Mouse (Mus musculus) hindbrain, embryonic 13.5 days (tissue): ENCODE data around the gene Rhd. TPM values are rescaled to one million over a fixed set of nuclear protein-coding genes. Genes with fewer than 3 reads are reported as not detected.

ENCODE experiments used
- ATAC-seq: fragments of 200-750 bp; cut with Nextera tagmentation; 2 replicates; pipeline ENCODE4 v1.8.0; 2017; ENCODE audit warnings: moderate TSS enrichment; ENCODE audit not compliant: low FRiP score
- H3K27ac ChIP-seq: fragments of 300-500 bp; sonication (generic); 2 replicates; pipeline ENCODE4 v1.5.1; 2015; ENCODE audit warnings: inconsistent platforms, mild to moderate bottlenecking, moderate library complexity
- H3K27me3 ChIP-seq: fragments of 300-500 bp; sonication (generic); 2 replicates; pipeline ENCODE4 v1.6.1; 2015; ENCODE audit warnings: mild to moderate bottlenecking, inconsistent platforms
- H3K36me3 ChIP-seq: fragments of 300-500 bp; sonication (generic); 2 replicates; pipeline ENCODE4 v1.6.1; 2015; ENCODE audit warnings: mild to moderate bottlenecking, inconsistent platforms
- H3K4me1 ChIP-seq: fragments of 300-500 bp; sonication (generic); replicated peaks from 2 replicates; pipeline ENCODE4 v1.6.1; 2015; ENCODE audit warnings: inconsistent platforms
- H3K4me2 ChIP-seq: fragments of 300-500 bp; sonication (generic); 2 replicates; pipeline ENCODE4 v1.6.1; 2015; ENCODE audit warnings: inconsistent platforms, mild to moderate bottlenecking, moderate library complexity
- H3K4me3 ChIP-seq: fragments of 300-500 bp; sonication (generic); 2 replicates; pipeline ENCODE4 v1.5.1; 2015; ENCODE audit warnings: mild to moderate bottlenecking, inconsistent platforms
- H3K9ac ChIP-seq: fragments of 300-500 bp; sonication (generic); 2 replicates; pipeline ENCODE4 v1.6.1; 2015; ENCODE audit warnings: mild to moderate bottlenecking, inconsistent platforms
- H3K9me3 ChIP-seq: fragments of 300-500 bp; sonication (generic); 2 replicates; pipeline ENCODE4 v1.6.1; 2016; ENCODE audit warnings: inconsistent platforms
- WGBS: fragments of 180-500 bp; shearing (Covaris S2); methylation state at CpG from one replicate; pipeline ENCODE4 v1.1.7; 2015; 5-methylcytosine and 5-hydroxymethylcytosine counted together
- polyA plus RNA-seq: library from polyadenylated mRNA; unstranded; fragments of >200 nt; fragmentation: Nextera tagmentation; extraction: Ambion mirVana; gene quantifications from 2 replicates; pipeline ENCODE4 v1.2.1, GENCODE M21; 2015

Rhd gene
- polyA plus RNA-seq, 1 experiment from 2014 or later: 1.3 TPM

DNA sequence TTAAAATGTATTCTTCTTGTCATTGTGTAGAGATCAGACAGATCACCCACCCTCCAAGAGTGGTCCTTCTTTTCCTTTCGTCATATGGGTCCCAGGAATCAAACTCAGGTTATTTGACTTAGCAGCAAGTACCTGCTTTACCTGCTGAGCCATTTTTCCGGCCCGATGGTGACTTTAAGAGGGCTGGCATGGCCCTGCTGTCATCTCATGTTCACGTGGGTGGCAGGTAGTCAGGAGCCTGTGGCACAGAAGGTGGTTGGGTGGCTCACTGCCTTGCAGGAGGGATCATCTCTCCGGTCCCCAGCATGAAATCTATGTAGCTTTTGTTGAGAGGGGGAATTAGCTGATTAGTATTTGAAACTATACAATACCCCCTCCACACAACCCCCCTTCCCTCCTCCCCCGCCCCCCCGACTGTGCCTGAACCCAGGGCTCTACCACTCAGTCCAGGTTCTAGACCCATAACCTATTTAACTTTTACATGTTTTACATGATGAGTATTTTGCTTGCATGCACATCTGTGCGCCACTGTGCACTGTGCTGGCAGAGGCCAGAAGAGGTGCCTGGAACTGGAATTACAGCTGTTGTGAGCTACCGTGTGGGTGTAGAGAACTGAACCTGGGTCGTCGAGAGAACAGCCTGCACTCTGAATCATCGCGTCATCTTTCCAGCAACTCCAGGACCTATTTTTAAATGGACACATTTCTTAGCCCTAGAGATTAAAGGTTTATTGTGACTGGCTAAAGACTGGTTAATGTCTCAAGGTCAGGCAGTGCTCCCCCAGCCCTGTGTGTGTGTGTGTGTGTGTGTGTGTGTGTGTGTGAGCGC is 51.1 kb downstream of the Rhd start:
- peaks cover 15% of the 10 kb centered on the region for H3K36me3 ChIP-seq
- peak overlapping the region; percentile 94 for H3K4me3 ChIP-seq
- H3K27me3 ChIP-seq: no peaks in the 10 kb centered on the region
- no peaks in the 10 kb centered on the region for H3K9me3 ChIP-seq
- peaks cover 22% of the 10 kb centered on the region for H3K4me1 ChIP-seq
- peak overlapping the region; percentile 69 for H3K4me2 ChIP-seq
- H3K27ac ChIP-seq: peak overlapping the region; percentile 95; the same call in 1 of the 2 replicates
- 59% methylated on average over 14 of the region's 14 CpGs for WGBS
- peak; percentile 65 for ATAC-seq
- H3K9ac ChIP-seq: peak overlapping the region; percentile 95

GRCm38 (mm10) chr4:134917194-134917593 is 52.9 kb downstream of the Rhd start:
- no peak overlapping the region for H3K4me2 ChIP-seq
- H3K27ac ChIP-seq: no peak overlapping the region
- H3K9me3 ChIP-seq: no peaks in the 10 kb centered on the region
- peaks cover 1% of the 10 kb centered on the region; the same call in 1 of the 2 replicates for H3K36me3 ChIP-seq
- 70% methylated on average over 3 of the region's 3 CpGs for WGBS
- no peak for ATAC-seq
- H3K9ac ChIP-seq: no peak overlapping the region
- H3K4me1 ChIP-seq: peaks cover 24% of the 10 kb centered on the region
- H3K4me3 ChIP-seq: no peak overlapping the region
- no peaks in the 10 kb centered on the region for H3K27me3 ChIP-seq

GRCm38 (mm10) chr4:134918381-134918780 is 54.0 kb downstream of the Rhd start:
- 74% methylated on average over 7 of the region's 7 CpGs for WGBS
- Histone ChIP-seq H3K4me1 (peaks cover 24% of the 10 kb centered on the region), H3K36me3 (no peaks in the 10 kb centered on the region), H3K9ac (no peak overlapping the region), H3K9me3 (no peaks in the 10 kb centered on the region), H3K27me3 (no peaks in the 10 kb centered on the region), H3K4me2 (no peak overlapping the region), H3K4me3 (no peak overlapping the region), H3K27ac (no peak overlapping the region)
- no peak for ATAC-seq

GRCm38 (mm10) chr4:134919733-134920540 is 55.6 kb downstream of the Rhd start:
- 39% methylated on average over 12 of the region's 12 CpGs for WGBS

DNA sequence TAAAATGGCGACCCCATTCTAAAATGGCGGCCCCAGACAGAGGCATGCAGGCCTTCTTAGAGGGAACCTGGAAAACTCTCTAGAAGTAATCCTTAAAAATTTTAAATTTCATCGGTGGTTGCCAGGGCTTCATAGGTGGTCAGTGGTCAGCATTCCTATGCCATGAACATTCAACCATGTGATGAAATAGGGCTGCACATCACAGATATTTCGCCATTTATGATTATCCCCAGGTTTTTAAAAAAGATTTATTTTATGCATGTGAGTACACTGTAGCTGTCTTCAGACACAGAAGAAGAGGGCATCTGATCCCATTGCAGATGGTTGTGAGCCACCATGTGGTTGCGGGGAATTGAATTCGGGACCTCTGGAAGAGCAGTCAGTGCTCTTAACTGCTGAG is 56.3 kb downstream of the Rhd start:
- WGBS: 95% methylated on average over 6 of the region's 6 CpGs
- no peak overlapping the region for H3K9ac ChIP-seq
- peaks cover 19% of the 10 kb centered on the region for H3K4me1 ChIP-seq
- peaks cover 6% of the 10 kb centered on the region for H3K36me3 ChIP-seq
- H3K4me2 ChIP-seq: no peak overlapping the region
- no peak overlapping the region for H3K4me3 ChIP-seq
- no peak for ATAC-seq
- no peaks in the 10 kb centered on the region for H3K27me3 ChIP-seq
- no peaks in the 10 kb centered on the region for H3K9me3 ChIP-seq
- H3K27ac ChIP-seq: no peak overlapping the region

More at GRCm38 (mm10) chr4:134919733-134920540, 55.6 kb downstream of the Rhd start:
- 0 out of 2 replicates have a peak overlapping the region, but pooled peaks have one; percentile 8 for H3K9ac ChIP-seq
- H3K36me3 ChIP-seq: no peaks in the 10 kb centered on the region
- no peak overlapping the region for H3K4me2 ChIP-seq
- H3K27ac ChIP-seq: no peak overlapping the region
- no peaks in the 10 kb centered on the region for H3K27me3 ChIP-seq
- no peaks in the 10 kb centered on the region for H3K9me3 ChIP-seq
- peaks cover 20% of the 10 kb centered on the region for H3K4me1 ChIP-seq
- H3K4me3 ChIP-seq: no peak overlapping the region
- ATAC-seq: no peak

- no peaks in the 10 kb centered on the region for H3K27me3 ChIP-seq
- H3K36me3 ChIP-seq: peaks cover 15% of the 10 kb centered on the region
- no peak overlapping the region for H3K4me2 ChIP-seq
- no peak overlapping the region for H3K4me3 ChIP-seq
- no peak for ATAC-seq
- no peaks in the 10 kb centered on the region for H3K9me3 ChIP-seq
- 98% methylated on average over 4 of the region's 4 CpGs for WGBS
- no peak overlapping the region for H3K27ac ChIP-seq
- H3K9ac ChIP-seq: no peak overlapping the region
- H3K4me1 ChIP-seq: peaks cover 28% of the 10 kb centered on the region
Measured at GRCm38 (mm10) chr4:134921703-134922102, 57.4 kb downstream of the Rhd start.

DNA sequence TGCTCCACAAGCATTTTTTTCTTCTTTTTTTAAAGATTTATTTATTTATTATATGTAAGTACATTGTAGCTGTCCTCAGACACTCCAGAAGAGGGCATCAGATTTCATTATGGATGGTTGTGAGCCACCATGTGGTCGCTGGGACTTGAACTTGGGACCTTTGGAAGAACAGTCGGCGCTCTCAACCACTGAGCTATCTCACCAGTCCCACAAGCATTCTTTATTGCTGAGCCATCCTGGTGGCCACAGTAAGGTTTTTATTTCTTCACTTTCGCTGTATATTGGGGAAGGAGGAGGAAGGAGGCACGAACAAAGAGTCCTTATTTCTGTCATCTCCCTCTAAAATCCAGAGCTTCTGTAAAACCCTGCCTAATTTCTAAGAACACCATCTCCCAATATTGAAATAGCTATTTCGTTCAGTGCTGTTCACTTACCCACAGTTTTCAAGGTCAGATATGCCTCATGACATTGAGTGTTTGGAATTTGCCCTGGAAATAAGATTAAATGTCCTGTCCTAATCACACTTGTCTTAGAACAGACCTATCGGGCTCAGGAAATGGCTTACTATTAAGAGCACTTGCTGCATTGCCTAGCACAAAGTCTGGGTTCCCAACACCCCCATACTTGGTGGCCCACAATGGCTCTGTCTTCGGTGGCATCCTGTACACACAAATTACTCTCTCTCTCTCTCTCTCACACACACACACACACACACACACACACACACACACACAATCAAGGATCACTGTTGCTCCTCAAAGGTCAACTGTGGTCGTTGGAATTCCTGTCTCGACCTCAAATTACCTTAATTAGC is 58.0 kb downstream of the Rhd start:
- peak overlapping the region; percentile 94 for H3K27ac ChIP-seq
- H3K4me1 ChIP-seq: peaks cover 31% of the 10 kb centered on the region
- WGBS: 63% methylated on average over 10 of the region's 10 CpGs
- H3K9me3 ChIP-seq: no peaks in the 10 kb centered on the region
- H3K36me3 ChIP-seq: peaks cover 20% of the 10 kb centered on the region
- no peaks in the 10 kb centered on the region for H3K27me3 ChIP-seq
- peak; percentile 6; the same call in 1 of the 2 replicates for ATAC-seq
- peak overlapping the region; percentile 96 for H3K4me2 ChIP-seq
- peak overlapping the region; percentile 100 for H3K4me3 ChIP-seq
- peak overlapping the region; percentile 77 for H3K9ac ChIP-seq

GRCm38 (mm10) chr4:134922925-134923244 is 58.5 kb downstream of the Rhd start:
- Histone ChIP-seq H3K4me2 (peak overlapping the region; percentile 96), H3K27me3 (no peaks in the 10 kb centered on the region), H3K9me3 (no peaks in the 10 kb centered on the region), H3K27ac (peak overlapping the region; percentile 94), H3K36me3 (peaks cover 26% of the 10 kb centered on the region), H3K4me1 (peaks cover 31% of the 10 kb centered on the region), H3K9ac (peak overlapping the region; percentile 77), H3K4me3 (peak overlapping the region; percentile 100)
- WGBS: under 1% methylated on average over 13 of the region's 13 CpGs
- ATAC-seq: peak; percentile 67

GRCm38 (mm10) chr4:134923258-134924018 is 59.1 kb downstream of the Rhd start, which contains the start of gene Rsrp1:
TSS of gene Rsrp1 (plus strand) at chr4:134923592.
- H3K4me3 ChIP-seq: peak within 1 kb of the TSS; percentile 100
- H3K36me3 ChIP-seq: peaks cover 30% of the 10 kb centered on the region
- peak; percentile 93 for ATAC-seq
- H3K9me3 ChIP-seq: no peaks in the 10 kb centered on the region
- H3K27me3 ChIP-seq: no peaks in the 10 kb centered on the region
- H3K9ac ChIP-seq: peak within 1 kb of the TSS; percentile 99
- peaks cover 31% of the 10 kb centered on the region for H3K4me1 ChIP-seq
- WGBS: under 1% methylated on average over 64 of the region's 64 CpGs
- peak within 1 kb of the TSS; percentile 96 for H3K4me2 ChIP-seq
- peak within 1 kb of the TSS; percentile 94 for H3K27ac ChIP-seq

DNA sequence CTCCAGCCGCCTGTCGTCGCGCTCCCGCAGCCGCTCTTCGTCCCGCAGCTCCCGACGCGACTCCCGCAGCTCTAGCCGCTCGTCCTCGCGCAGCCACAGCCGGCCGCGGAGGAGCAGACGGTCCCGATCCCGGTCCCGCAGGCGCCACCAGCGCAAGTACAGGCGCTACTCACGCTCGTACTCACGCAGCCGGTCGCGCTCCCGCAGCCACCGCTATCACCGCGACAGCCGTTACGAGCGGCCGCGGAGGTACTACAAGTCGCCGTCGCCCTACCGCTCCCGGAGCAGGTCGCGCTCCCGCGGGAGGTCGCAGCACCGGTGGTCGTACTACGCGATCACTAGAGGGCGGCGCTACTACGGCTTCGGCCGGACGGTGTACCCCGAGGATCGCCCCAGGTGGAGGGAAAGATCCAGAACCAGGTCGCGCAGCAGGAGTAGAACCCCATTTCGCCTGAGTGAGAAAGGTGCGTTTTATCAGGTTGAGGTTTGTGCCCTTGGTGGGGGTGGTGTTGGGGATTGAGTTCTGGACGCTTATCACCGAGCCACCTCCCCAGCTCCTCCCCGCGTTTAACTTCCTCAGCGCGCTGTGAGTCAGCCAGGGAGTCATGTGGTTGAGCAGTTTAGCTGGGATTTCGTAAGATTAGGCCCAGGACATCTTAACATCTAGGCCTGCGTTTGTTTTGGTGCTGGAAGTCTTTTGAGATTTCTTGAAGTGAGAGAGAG is 59.8 kb downstream of the Rhd start:
- ATAC-seq: peak; percentile 38
- under 1% methylated on average over 75 of the region's 75 CpGs for WGBS
- Histone ChIP-seq H3K36me3 (peaks cover 30% of the 10 kb centered on the region), H3K9ac (peak overlapping the region; percentile 99), H3K4me3 (peak overlapping the region; percentile 100), H3K4me2 (peak overlapping the region; percentile 96), H3K4me1 (peaks cover 31% of the 10 kb centered on the region), H3K9me3 (no peaks in the 10 kb centered on the region), H3K27ac (peak overlapping the region; percentile 94), H3K27me3 (no peaks in the 10 kb centered on the region)

DNA sequence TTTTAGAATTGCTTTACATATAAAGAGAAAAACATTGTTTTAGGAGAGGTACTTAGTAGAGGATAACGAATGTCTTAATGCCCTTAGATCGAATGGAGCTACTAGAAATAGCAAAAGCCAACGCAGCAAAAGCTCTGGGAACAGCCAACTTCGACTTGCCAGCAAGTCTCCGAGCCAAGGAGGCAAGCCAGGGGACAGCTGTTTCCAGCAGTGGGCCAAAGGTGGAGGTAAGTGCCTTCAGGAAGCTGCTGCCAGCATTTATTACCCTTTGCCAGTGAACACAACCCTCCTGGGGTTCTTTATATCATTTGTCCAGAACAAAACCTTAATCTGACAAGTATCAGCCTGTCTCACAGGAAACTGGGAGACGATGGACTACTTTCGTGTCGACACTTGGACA is 60.9 kb downstream of the Rhd start:
- peaks cover 35% of the 10 kb centered on the region for H3K4me1 ChIP-seq
- 85% methylated on average over 8 of the region's 8 CpGs for WGBS
- peaks cover 30% of the 10 kb centered on the region for H3K36me3 ChIP-seq
- no peaks in the 10 kb centered on the region for H3K9me3 ChIP-seq
- no peak for ATAC-seq
- peak overlapping the region; percentile 55 for H3K9ac ChIP-seq
- peak overlapping the region; percentile 100 for H3K4me3 ChIP-seq
- no peaks in the 10 kb centered on the region for H3K27me3 ChIP-seq
- H3K4me2 ChIP-seq: peak overlapping the region; percentile 96
- no peak overlapping the region for H3K27ac ChIP-seq
